Mouse (Mus musculus) intestine, embryonic 14.5 days (tissue): ENCODE measurements at regions not wholly inside any gene's neighbourhood (a gene's known extent, or its start where the extent isn't known, plus 50 kb on each side); places are given as distances from the start of the nearest gene placed in this dataset.

Experiments
- ATAC-seq: fragments of 200-750 bp; cut with Nextera tagmentation; replicated peaks from 2 replicates; pipeline ENCODE4 v1.8.0; 2017; ENCODE audit warnings: low read depth, moderate number of reproducible peaks, moderate TSS enrichment, moderate library complexity; ENCODE audit not compliant: low FRiP score, low TSS enrichment
- DNase-seq: peaks from one replicate; pipeline ENCODE4 v3.0.0-alpha.2; 2018; ENCODE audit warnings: low spot score
- H3K27ac ChIP-seq: fragments of 300-500 bp; sonication (generic); 2 replicates; pipeline ENCODE4 v1.5.1; 2014; ENCODE audit warnings: low read depth, mild to moderate bottlenecking, control low read depth
- H3K27me3 ChIP-seq: fragments of 300-500 bp; sonication (generic); replicated peaks from 2 replicates; pipeline ENCODE4 v1.6.1; 2014; ENCODE audit warnings: low read length, control low read depth; ENCODE audit not compliant: control insufficient read depth, insufficient read depth
- H3K36me3 ChIP-seq: fragments of 300-500 bp; sonication (generic); 2 replicates; pipeline ENCODE4 v1.6.1; 2014; ENCODE audit warnings: low read length, control low read depth; ENCODE audit not compliant: control insufficient read depth, insufficient read depth
- H3K4me1 ChIP-seq: fragments of 300-500 bp; sonication (generic); replicated peaks from 2 replicates; pipeline ENCODE4 v1.6.1; 2014; ENCODE audit warnings: low read length, control low read depth, mixed read lengths; ENCODE audit not compliant: control insufficient read depth, insufficient read depth
- H3K4me2 ChIP-seq: fragments of 300-500 bp; sonication (generic); 2 replicates; pipeline ENCODE4 v1.6.1; 2014; ENCODE audit warnings: low read length
- H3K4me3 ChIP-seq: fragments of 300-500 bp; sonication (generic); 2 replicates; pipeline ENCODE4 v1.5.1; 2014; ENCODE audit warnings: low read depth, low read length, control low read depth, mixed read lengths
- H3K9ac ChIP-seq: fragments of 300-500 bp; sonication (generic); 2 replicates; pipeline ENCODE4 v1.6.1; 2014; ENCODE audit warnings: mild to moderate bottlenecking, low read length
- H3K9me3 ChIP-seq: fragments of 300-500 bp; sonication (generic); 2 replicates; pipeline ENCODE4 v1.6.1; 2016; ENCODE audit warnings: low read length, control low read depth; ENCODE audit not compliant: control insufficient read depth
- WGBS: fragments of 180-500 bp; shearing (Covaris S2); extraction: QIAGEN DNeasy Blood & Tissue Kit; methylation state at CpG from one replicate; pipeline ENCODE4 v1.1.7; 2014; 5-methylcytosine and 5-hydroxymethylcytosine counted together

DNA sequence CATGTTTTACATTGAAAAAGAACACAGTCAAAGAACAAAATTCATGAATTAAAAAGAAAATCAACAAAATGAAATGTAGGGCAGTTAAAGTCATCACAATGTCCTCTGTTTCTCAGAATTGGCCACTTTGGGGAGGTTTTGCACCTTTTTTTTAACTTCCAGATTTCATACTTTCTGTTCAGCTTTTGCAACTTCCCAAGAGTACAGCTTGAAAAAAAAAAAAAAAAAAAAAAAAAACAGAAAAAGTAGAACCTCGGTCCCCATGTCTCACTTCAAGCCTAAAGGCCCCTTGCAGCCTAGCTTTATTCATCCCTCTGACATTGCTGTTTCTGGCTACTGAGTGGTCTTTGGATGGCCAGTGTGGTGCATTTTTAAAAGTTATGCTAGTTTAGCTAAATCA is 231.9 kb downstream of the Gsdmc2 start:
- no peak overlapping the region for H3K27ac ChIP-seq
- 96% methylated on average over 1 of the region's 1 CpGs for WGBS
- DNase-seq (no peak), ATAC-seq (no peak)
- H3K4me3 ChIP-seq: no peak overlapping the region
- no peaks in the 10 kb centered on the region for H3K9me3 ChIP-seq
- no peaks in the 10 kb centered on the region for H3K27me3 ChIP-seq
- H3K9ac ChIP-seq: no peak overlapping the region
- H3K4me1 ChIP-seq: no peaks in the 10 kb centered on the region
- H3K36me3 ChIP-seq: no peaks in the 10 kb centered on the region
- H3K4me2 ChIP-seq: no peak overlapping the region

DNA sequence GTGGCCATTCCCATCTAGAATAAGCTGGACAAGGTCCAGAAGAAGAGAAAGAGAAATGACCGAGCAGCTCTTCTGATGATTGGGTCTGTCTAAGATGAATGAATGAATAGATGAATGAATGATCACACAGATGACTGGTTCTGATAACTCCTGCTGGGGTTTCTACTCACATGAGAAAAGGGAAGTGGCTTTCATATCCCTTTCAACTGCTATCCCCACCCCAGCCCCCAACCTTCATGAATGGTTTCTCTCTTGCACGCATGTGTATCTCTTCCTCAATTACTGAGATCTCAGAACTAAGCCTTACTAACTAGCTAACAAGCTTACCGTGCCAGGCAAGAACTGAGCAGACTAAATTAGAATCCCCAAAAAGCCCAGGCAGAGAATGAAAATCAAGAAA is 233.8 kb downstream of the Gsdmc2 start:
- H3K27me3 ChIP-seq: no peaks in the 10 kb centered on the region
- no peak overlapping the region for H3K4me3 ChIP-seq
- H3K9ac ChIP-seq: no peak overlapping the region
- no peak overlapping the region for H3K4me2 ChIP-seq
- H3K9me3 ChIP-seq: no peaks in the 10 kb centered on the region
- H3K36me3 ChIP-seq: no peaks in the 10 kb centered on the region
- ATAC-seq (no peak), DNase-seq (no peak)
- no peak overlapping the region for H3K27ac ChIP-seq
- WGBS: 90% methylated on average over 3 of the region's 3 CpGs
- H3K4me1 ChIP-seq: no peaks in the 10 kb centered on the region

DNA sequence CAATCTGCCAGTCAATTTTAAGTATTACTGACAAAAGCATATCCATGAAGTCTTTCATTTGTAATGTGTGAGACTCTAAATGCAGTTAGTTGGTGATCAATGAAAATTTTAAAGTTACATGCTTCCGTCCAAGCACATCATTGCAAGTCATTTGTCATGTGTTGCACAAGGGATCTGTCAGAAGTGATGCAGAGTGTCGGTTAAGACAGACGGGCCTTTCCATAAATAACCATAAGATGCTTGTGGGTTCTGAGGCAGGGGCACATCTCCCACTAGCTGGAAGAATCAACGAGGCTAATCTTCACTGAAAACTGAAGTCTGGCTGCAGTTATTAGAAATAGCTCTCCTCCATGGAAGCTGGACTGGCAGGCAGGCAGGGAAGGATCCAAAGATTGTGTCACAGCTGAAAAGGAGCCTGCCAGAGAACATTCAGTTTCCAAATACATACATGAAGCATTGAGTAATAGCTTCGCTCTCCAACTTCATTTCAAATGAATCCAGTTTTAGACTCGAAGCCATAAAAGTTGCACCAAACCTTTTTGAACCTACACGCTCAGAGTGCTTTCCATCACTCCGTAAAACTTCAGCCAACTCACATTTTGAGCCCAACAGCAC is 241.8 kb downstream of the Gsdmc2 start:
- no peak for ATAC-seq
- H3K4me2 ChIP-seq: no peak overlapping the region
- H3K27ac ChIP-seq: no peak overlapping the region
- H3K27me3 ChIP-seq: no peaks in the 10 kb centered on the region
- no peaks in the 10 kb centered on the region for H3K9me3 ChIP-seq
- no peaks in the 10 kb centered on the region for H3K36me3 ChIP-seq
- 84% methylated on average over 8 of the region's 8 CpGs for WGBS
- DNase-seq: no peak
- H3K4me1 ChIP-seq: no peaks in the 10 kb centered on the region
- no peak overlapping the region for H3K9ac ChIP-seq
- no peak overlapping the region for H3K4me3 ChIP-seq

DNA sequence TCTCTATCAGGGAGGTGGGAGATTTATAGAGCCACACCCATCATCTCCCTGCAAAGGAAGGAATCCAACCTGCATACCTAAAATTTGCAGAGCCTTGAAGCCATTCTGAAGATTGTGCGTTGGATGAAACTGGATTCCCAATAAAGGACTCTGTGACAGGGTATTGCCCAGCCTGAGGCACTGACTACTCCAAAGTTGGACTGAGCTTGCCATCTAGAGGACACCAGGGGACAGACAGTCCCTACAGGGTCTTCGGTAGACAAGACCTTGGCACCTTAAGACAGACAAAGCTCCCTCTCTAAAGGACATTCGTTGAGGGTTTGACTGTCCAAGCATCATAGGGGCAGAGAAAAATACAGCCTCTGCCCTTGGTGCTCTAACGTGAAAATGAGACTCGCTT is 243.4 kb downstream of the Gsdmc2 start:
- DNase-seq: peak; percentile 55
- ATAC-seq: 0 out of 2 replicates have a peak, but pooled peaks have one; percentile 58
- H3K36me3 ChIP-seq: no peaks in the 10 kb centered on the region
- WGBS: 52% methylated on average over 5 of the region's 5 CpGs
- no peak overlapping the region for H3K27ac ChIP-seq
- H3K4me3 ChIP-seq: no peak overlapping the region
- H3K27me3 ChIP-seq: no peaks in the 10 kb centered on the region
- H3K4me1 ChIP-seq: no peaks in the 10 kb centered on the region
- no peaks in the 10 kb centered on the region for H3K9me3 ChIP-seq
- no peak overlapping the region for H3K4me2 ChIP-seq
- H3K9ac ChIP-seq: no peak overlapping the region

DNA sequence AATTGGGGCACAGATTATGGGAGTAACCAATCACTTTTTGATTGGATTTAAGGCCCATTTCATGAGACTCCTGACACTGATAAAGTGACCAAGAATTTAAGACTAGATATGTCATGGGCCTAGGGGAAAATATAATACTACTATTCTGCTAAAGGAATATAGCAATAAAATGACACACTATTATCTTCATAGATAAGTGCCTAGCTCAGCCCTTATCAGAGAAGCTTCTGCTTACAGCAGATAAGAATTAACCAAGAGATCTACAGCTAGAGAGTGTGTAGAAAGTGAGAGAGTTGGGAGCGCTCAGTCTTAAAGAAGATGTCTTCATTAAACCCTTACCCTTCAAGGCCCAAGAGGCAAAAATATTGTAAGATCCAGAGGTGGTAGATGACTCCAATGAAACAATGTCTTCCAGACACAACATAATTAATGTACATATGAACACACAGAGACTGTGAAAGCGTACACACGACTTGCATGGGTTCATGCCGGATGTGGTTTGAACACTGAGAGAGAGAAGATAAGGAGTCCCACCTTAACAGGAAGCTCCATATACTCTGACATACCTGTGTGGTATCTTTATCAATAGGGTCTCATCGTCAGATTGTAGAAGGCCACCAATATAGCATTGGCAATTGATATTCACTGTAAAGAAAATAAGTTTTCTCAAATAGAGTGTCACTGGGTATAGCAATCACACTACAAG is 252.1 kb downstream of the Gsdmc2 start:
- 92% methylated on average over 5 of the region's 5 CpGs for WGBS
- no peak overlapping the region for H3K4me2 ChIP-seq
- DNase-seq (no peak), ATAC-seq (no peak)
- H3K36me3 ChIP-seq: no peaks in the 10 kb centered on the region
- H3K27me3 ChIP-seq: no peaks in the 10 kb centered on the region
- H3K9ac ChIP-seq: no peak overlapping the region
- no peaks in the 10 kb centered on the region for H3K4me1 ChIP-seq
- no peaks in the 10 kb centered on the region for H3K9me3 ChIP-seq
- H3K27ac ChIP-seq: no peak overlapping the region
- no peak overlapping the region for H3K4me3 ChIP-seq

DNA sequence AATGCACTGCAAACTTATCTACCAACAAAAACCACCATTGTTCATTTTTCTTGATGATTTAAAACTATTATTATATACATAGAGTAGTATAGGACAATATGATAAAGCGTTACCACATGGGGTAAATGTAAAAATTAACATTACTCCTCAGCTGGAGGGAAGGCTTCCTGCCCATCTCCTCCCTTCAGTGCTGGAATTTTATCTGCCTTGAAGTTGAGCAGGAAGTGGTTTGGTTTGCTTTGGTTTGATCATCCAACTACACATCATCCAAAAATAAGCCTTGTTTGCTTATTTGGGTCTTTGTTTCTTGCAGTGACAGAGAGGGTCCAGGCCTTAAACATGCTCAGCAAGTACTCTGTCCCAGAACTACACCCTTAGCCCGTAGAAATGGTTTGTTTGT is 285.7 kb downstream of the Gsdmc2 start:
- Histone ChIP-seq H3K4me1 (no peaks in the 10 kb centered on the region), H3K36me3 (no peaks in the 10 kb centered on the region), H3K9me3 (no peaks in the 10 kb centered on the region), H3K27ac (no peak overlapping the region), H3K4me3 (no peak overlapping the region), H3K4me2 (no peak overlapping the region), H3K27me3 (no peaks in the 10 kb centered on the region), H3K9ac (no peak overlapping the region)
- no peak for ATAC-seq
- no peak for DNase-seq
- 78% methylated on average over 2 of the region's 2 CpGs for WGBS

DNA sequence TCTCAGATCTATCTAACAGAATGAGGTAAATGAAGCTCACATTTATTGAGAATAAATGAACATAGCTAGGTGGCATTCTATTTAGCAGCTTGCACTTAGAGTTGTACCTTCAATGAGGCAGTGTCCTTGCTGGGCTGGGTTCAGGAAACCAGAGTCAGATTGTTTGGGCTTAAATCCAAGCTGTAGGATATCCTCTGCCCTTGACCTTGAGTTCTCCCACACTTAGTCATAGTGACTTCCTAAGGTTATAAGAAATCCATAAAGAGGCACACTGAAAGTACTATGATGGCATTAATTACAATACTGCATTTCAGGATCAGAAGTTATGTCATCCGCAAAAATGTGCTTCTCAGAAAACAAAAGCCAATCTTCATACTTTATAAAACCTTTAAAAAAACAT is 286.3 kb downstream of the Gsdmc2 start:
- no peak for DNase-seq
- Histone ChIP-seq H3K9me3 (no peaks in the 10 kb centered on the region), H3K4me1 (no peaks in the 10 kb centered on the region), H3K4me3 (no peak overlapping the region), H3K9ac (no peak overlapping the region), H3K27ac (no peak overlapping the region), H3K27me3 (no peaks in the 10 kb centered on the region), H3K36me3 (no peaks in the 10 kb centered on the region), H3K4me2 (no peak overlapping the region)
- WGBS: 92% methylated on average over 1 of the region's 1 CpGs
- ATAC-seq: no peak

DNA sequence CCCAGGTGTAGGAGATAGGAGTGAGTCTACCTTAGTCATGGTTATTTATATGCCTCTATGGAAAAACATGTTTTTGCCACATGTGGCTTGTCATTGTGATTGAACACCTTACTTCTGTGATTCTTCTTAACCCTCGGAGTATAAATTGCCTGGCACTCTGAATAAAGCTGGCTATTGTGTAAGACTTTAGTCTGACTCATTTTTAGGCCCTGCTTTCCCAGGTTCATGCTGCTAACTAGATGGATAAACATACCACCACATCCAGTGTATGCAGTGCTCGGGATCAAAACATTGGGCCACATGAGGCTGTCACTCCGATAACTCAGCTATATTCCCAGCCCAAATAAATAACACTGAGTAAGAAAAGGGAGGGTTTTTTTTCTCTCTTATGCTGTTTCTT is 287.2 kb downstream of the Gsdmc2 start:
- Histone ChIP-seq H3K36me3 (no peaks in the 10 kb centered on the region), H3K27me3 (no peaks in the 10 kb centered on the region), H3K9me3 (no peaks in the 10 kb centered on the region), H3K4me3 (no peak overlapping the region), H3K27ac (no peak overlapping the region), H3K9ac (no peak overlapping the region), H3K4me2 (no peak overlapping the region), H3K4me1 (no peaks in the 10 kb centered on the region)
- DNase-seq: no peak
- no peak for ATAC-seq
- 72% methylated on average over 3 of the region's 3 CpGs for WGBS

DNA sequence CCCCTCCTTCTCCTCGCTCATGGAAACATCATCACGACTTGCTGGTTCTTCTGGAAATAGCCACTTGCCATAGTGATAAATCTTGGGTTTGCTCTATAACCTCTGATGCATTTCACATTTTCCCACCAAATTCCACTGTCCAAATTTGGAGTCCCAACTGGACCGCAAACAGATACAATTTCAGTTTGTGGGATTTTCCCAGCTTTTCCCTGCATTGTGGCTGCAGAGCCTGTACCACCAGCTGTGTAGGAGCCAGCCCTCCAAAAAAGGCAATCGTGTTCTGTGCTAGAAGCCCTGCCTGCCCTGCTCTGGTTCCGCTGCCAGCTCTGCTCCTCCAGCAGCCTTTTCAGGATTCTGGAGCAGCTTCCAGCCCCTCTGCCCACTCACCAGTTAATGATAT is 291.4 kb downstream of the Gsdmc2 start:
- no peaks in the 10 kb centered on the region for H3K36me3 ChIP-seq
- H3K4me1 ChIP-seq: no peaks in the 10 kb centered on the region
- no peak overlapping the region for H3K9ac ChIP-seq
- no peaks in the 10 kb centered on the region for H3K9me3 ChIP-seq
- 66% methylated on average over 5 of the region's 5 CpGs for WGBS
- no peaks in the 10 kb centered on the region for H3K27me3 ChIP-seq
- no peak overlapping the region for H3K4me2 ChIP-seq
- H3K4me3 ChIP-seq: no peak overlapping the region
- peak overlapping the region; percentile 47; the same call in 1 of the 2 replicates for H3K27ac ChIP-seq
- DNase-seq (no peak), ATAC-seq (no peak)
